29 mouse cellular contexts compared by ENCODE assay signal in the genomic region with DNA sequence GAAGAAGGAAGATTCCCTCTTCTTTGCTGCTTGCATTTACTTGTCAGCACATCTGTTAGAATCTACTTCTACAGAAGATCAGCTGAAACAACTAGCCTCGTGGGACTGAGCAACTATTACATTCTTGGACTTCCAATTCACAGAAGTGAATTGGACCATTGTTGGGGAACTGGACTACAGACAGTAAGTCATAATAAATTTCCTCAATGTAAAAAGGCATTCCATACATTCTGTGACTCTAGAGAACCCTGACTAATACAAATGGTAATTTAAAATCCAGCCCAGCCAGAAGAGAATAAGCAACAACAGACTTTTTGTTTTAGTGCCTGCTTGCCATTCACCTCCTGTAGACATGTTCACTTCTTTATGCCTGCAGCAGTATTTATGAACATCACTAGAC.
DNase-seq lines count a peak whose midpoint lies in the region; ATAC-seq lines count a peak whose summit lies in the region.
"Had no signal": no experiment of that assay in that cellular context is flagged by ENCODE, and none has a peak within 500 bp of the region (broad histone marks: within the 10 kb centered on the region; RNA-seq: fewer than 3 reads in every experiment).

No protein-coding gene starts in this region.

- H3K4me3 ChIP-seq in embryonic facial prominence, embryonic 14.5 days (ENCODE audit: low read depth, low read length), result no peak overlapping the region
- H3K4me3 ChIP-seq in embryonic facial prominence, embryonic 10.5 days, result no peak overlapping the region
- H3K4me3 ChIP-seq in forebrain, embryonic 12.5 days (replicated peaks), result no peak overlapping the region
- H3K4me3 ChIP-seq: embryonic facial prominence, embryonic 12.5 days; forebrain, embryonic 10.5 days; heart, adult 2 months; heart, embryonic 10.5 days; heart, embryonic 13.5 days had no signal

- H3K9ac ChIP-seq in embryonic facial prominence, embryonic 14.5 days (ENCODE audit: low read depth, low read length), result no peak overlapping the region
- no peak overlapping the region for H3K9ac ChIP-seq in forebrain, embryonic 12.5 days
- H3K9ac ChIP-seq: embryonic facial prominence, embryonic 12.5 days; forebrain, postnatal 0 days; heart, embryonic 13.5 days; hindbrain, embryonic 14.5 days had no signal

- no peaks in the 10 kb centered on the region for H3K9me3 ChIP-seq in embryonic facial prominence, embryonic 14.5 days (ENCODE audit: control insufficient read depth, low read length)
- H3K9me3 ChIP-seq in embryonic facial prominence, embryonic 10.5 days, result no peaks in the 10 kb centered on the region
- H3K9me3 ChIP-seq in forebrain, embryonic 12.5 days, result no peaks in the 10 kb centered on the region
- H3K9me3 ChIP-seq: embryonic facial prominence, embryonic 12.5 days; forebrain, embryonic 10.5 days; heart, embryonic 10.5 days; heart, embryonic 13.5 days had no signal

- no peak overlapping the region for H3K4me2 ChIP-seq in embryonic facial prominence, embryonic 14.5 days (ENCODE audit: low read depth, low read length)
- no peak overlapping the region for H3K4me2 ChIP-seq in forebrain, embryonic 12.5 days
- H3K4me2 ChIP-seq: embryonic facial prominence, embryonic 12.5 days; heart, embryonic 13.5 days; hindbrain, embryonic 14.5 days had no signal

- no peak for ATAC-seq in embryonic facial prominence, embryonic 14.5 days (ENCODE audit: low read depth)
- no peak for ATAC-seq in forebrain, embryonic 12.5 days (ENCODE audit: low FRiP score)
- ATAC-seq: CD4-positive, CD25-positive, alpha-beta regulatory T cell, adult 4 months; forebrain, embryonic 14.5 days; forebrain, postnatal 0 days; hindbrain, postnatal 0 days; inflammation-experienced regulatory T-cells, adult 6 months; intestine, postnatal 0 days; Patski had no signal

- no peaks in the 10 kb centered on the region for H3K27me3 ChIP-seq in embryonic facial prominence, embryonic 14.5 days (replicated peaks; ENCODE audit: control insufficient read depth, insufficient read depth, low read length)
- H3K27me3 ChIP-seq in embryonic facial prominence, embryonic 10.5 days (replicated peaks; ENCODE audit: low read depth, poor library complexity, severe bottlenecking), result no peaks in the 10 kb centered on the region
- no peaks in the 10 kb centered on the region for H3K27me3 ChIP-seq in forebrain, embryonic 12.5 days
- H3K27me3 ChIP-seq: embryonic facial prominence, embryonic 12.5 days; heart, embryonic 13.5 days had no signal

- H3K36me3 ChIP-seq in embryonic facial prominence, embryonic 14.5 days (ENCODE audit: control insufficient read depth, insufficient read depth, low read length), result no peaks in the 10 kb centered on the region
- H3K36me3 ChIP-seq in embryonic facial prominence, embryonic 10.5 days (replicated peaks), result no peaks in the 10 kb centered on the region
- no peaks in the 10 kb centered on the region for H3K36me3 ChIP-seq in forebrain, embryonic 12.5 days (replicated peaks)
- H3K36me3 ChIP-seq: embryonic facial prominence, embryonic 12.5 days; forebrain, embryonic 10.5 days; heart, embryonic 10.5 days; heart, embryonic 13.5 days had no signal

- H3K4me1 ChIP-seq in embryonic facial prominence, embryonic 14.5 days (ENCODE audit: control insufficient read depth, insufficient read depth, low read length), result no peaks in the 10 kb centered on the region
- H3K4me1 ChIP-seq in embryonic facial prominence, embryonic 10.5 days, result no peaks in the 10 kb centered on the region
- H3K4me1 ChIP-seq in forebrain, embryonic 12.5 days, result no peaks in the 10 kb centered on the region
- H3K4me1 ChIP-seq: embryonic facial prominence, embryonic 12.5 days; forebrain, embryonic 10.5 days; heart, embryonic 10.5 days; heart, embryonic 13.5 days had no signal

- no peak overlapping the region for H3K27ac ChIP-seq in embryonic facial prominence, embryonic 14.5 days (replicated peaks; ENCODE audit: low read depth, low read length)
- no peak overlapping the region for H3K27ac ChIP-seq in embryonic facial prominence, embryonic 10.5 days (replicated peaks)
- no peak overlapping the region for H3K27ac ChIP-seq in forebrain, embryonic 12.5 days
- H3K27ac ChIP-seq: embryonic facial prominence, embryonic 12.5 days; forebrain, embryonic 10.5 days; heart, adult 2 months; heart, embryonic 10.5 days; heart, embryonic 13.5 days; hindbrain, embryonic 14.5 days; hindbrain, postnatal 0 days had no signal

- 34% methylated on average over 1 of the region's 1 CpGs for WGBS in embryonic facial prominence, embryonic 14.5 days
- WGBS in embryonic facial prominence, embryonic 10.5 days, result 40% methylated on average over 1 of the region's 1 CpGs
- 41% methylated on average over 1 of the region's 1 CpGs for WGBS in forebrain, embryonic 12.5 days

- DNase-seq in embryonic facial prominence, embryonic 14.5 days (ENCODE audit: low spot score), result peak; percentile 36
- no peak for DNase-seq in embryonic facial prominence, embryonic 10.5 days (ENCODE audit: low spot score)
- DNase-seq in Muller cell, postnatal 12 days (ENCODE audit: inconsistent ontology term), result peak; percentile 82
- peak; percentile 14 for DNase-seq in NIH3T3 (ENCODE audit: low read depth)
- peak; percentile 38 for DNase-seq in forelimb bud, embryonic 11.5 days (ENCODE audit: low read depth, low spot score)
- DNase-seq in cerebellum, adult 9-10 months, result no peak
- DNase-seq: adrenal gland, postnatal 10 days; adrenal gland, postnatal 36 days; cerebellum, adult 18-20 months; cerebellum, adult 9-11 months; cerebellum, postnatal 25 days; forebrain, postnatal 0 days; gastrocnemius, postnatal 25 days; heart, adult 2 months; heart, postnatal 14 days; heart, postnatal 4 days; kidney, adult 2 months had no signal

Comparison
In these comparisons a context has a peak if more than half of its experiments do, and no peak if none do; other contexts are left out.
1. DNase-seq: peak in embryonic facial prominence, embryonic 14.5 days (single experiment), Muller cell, postnatal 12 days (single experiment), NIH3T3 (single experiment) and forelimb bud, embryonic 11.5 days (single experiment); none in embryonic facial prominence, embryonic 10.5 days (single experiment) and cerebellum, adult 9-10 months (single experiment).